In genomic region chr5:113217076-113217475, GRCm38 (mm10) we compare ENCODE assay signal across 26 mouse cellular contexts. TPM values are rescaled to one million over a fixed set of nuclear protein-coding genes. Genes with fewer than 3 reads are reported as not detected.
DNase-seq lines count a peak whose midpoint lies in the region; ATAC-seq lines count a peak whose summit lies in the region.
"Had no signal": no experiment of that assay in that cellular context is flagged by ENCODE, and none has a peak within 500 bp of the region (broad histone marks: within the 10 kb centered on the region; RNA-seq: fewer than 3 reads in every experiment).

No protein-coding gene starts in this region.

- peaks cover 14% of the 10 kb centered on the region; the same call in 1 of the 2 replicates for H3K27me3 ChIP-seq in embryonic facial prominence, embryonic 14.5 days (replicated peaks; ENCODE audit: control insufficient read depth, insufficient read depth, low read length)
- H3K27me3 ChIP-seq in embryonic facial prominence, embryonic 10.5 days (replicated peaks; ENCODE audit: low read depth, poor library complexity, severe bottlenecking) = peaks cover 23% of the 10 kb centered on the region
- no peaks in the 10 kb centered on the region for H3K27me3 ChIP-seq in neural tube, embryonic 11.5 days (ENCODE audit: control insufficient read depth, insufficient read depth, low read length)
- H3K27me3 ChIP-seq in hindbrain, embryonic 14.5 days (ENCODE audit: control insufficient read depth, insufficient read depth, low read length) = no peaks in the 10 kb centered on the region
- H3K27me3 ChIP-seq in hindbrain, embryonic 11.5 days (ENCODE audit: control insufficient read depth, insufficient read depth, low read length) = no peaks in the 10 kb centered on the region
- H3K27me3 ChIP-seq: neural tube, embryonic 15.5 days had no signal

- DNase-seq in embryonic facial prominence, embryonic 14.5 days (ENCODE audit: low spot score) = no peak
- no peak for DNase-seq in embryonic facial prominence, embryonic 10.5 days (ENCODE audit: low spot score)
- DNase-seq in neural tube, embryonic 11.5 days (ENCODE audit: low spot score) = peak; percentile 9
- no peak for DNase-seq in neural tube, embryonic 10.5 days (ENCODE audit: extremely low spot score, low spot score)
- DNase-seq in kidney, postnatal 4 days = peak; percentile 53 to 71
- DNase-seq in hindbrain, embryonic 14.5 days (ENCODE audit: low spot score) = no peak
- DNase-seq in left cerebral cortex, adult 8-10 months (ENCODE audit: low spot score in 2 of 2) = no peak
- DNase-seq in hindbrain, embryonic 11.5 days (ENCODE audit: low spot score) = no peak
- DNase-seq: cerebellum, adult 9-10 months; gastrocnemius, postnatal 36 days; heart, postnatal 14 days; lung, postnatal 36 days had no signal

- H3K27ac ChIP-seq in embryonic facial prominence, embryonic 14.5 days (replicated peaks; ENCODE audit: low read depth, low read length) = no peak overlapping the region
- H3K27ac ChIP-seq in embryonic facial prominence, embryonic 10.5 days (replicated peaks) = no peak overlapping the region
- H3K27ac ChIP-seq in neural tube, embryonic 11.5 days (ENCODE audit: low read depth, low read length) = no peak overlapping the region
- H3K27ac ChIP-seq in hindbrain, embryonic 14.5 days = no peak overlapping the region
- no peak overlapping the region for H3K27ac ChIP-seq in hindbrain, embryonic 11.5 days (ENCODE audit: low read depth, low read length)
- H3K27ac ChIP-seq: embryonic facial prominence, embryonic 15.5 days; heart, embryonic 10.5 days; layer of hippocampus, adult 2 months; liver, embryonic 15.5 days; neural tube, embryonic 15.5 days had no signal

- H3K9me3 ChIP-seq in embryonic facial prominence, embryonic 14.5 days (ENCODE audit: control insufficient read depth, low read length) = no peaks in the 10 kb centered on the region
- H3K9me3 ChIP-seq in embryonic facial prominence, embryonic 10.5 days = no peaks in the 10 kb centered on the region
- no peaks in the 10 kb centered on the region for H3K9me3 ChIP-seq in neural tube, embryonic 11.5 days (ENCODE audit: control insufficient read depth, low read length)
- H3K9me3 ChIP-seq in hindbrain, embryonic 14.5 days (ENCODE audit: control insufficient read depth, low read length) = no peaks in the 10 kb centered on the region
- H3K9me3 ChIP-seq in hindbrain, embryonic 11.5 days (ENCODE audit: control insufficient read depth, low read length) = no peaks in the 10 kb centered on the region
- H3K9me3 ChIP-seq: embryonic facial prominence, embryonic 15.5 days; heart, embryonic 10.5 days; liver, embryonic 15.5 days; neural tube, embryonic 15.5 days had no signal

- H3K4me2 ChIP-seq in embryonic facial prominence, embryonic 14.5 days (ENCODE audit: low read depth, low read length) = no peak overlapping the region
- no peak overlapping the region for H3K4me2 ChIP-seq in neural tube, embryonic 11.5 days (ENCODE audit: low read depth)
- H3K4me2 ChIP-seq in hindbrain, embryonic 14.5 days (replicated peaks) = no peak overlapping the region
- H3K4me2 ChIP-seq in hindbrain, embryonic 11.5 days (replicated peaks; ENCODE audit: low read depth, low read length) = no peak overlapping the region
- H3K4me2 ChIP-seq: embryonic facial prominence, embryonic 15.5 days; liver, embryonic 15.5 days; midbrain, embryonic 11.5 days; neural tube, embryonic 15.5 days had no signal

- no peak for ATAC-seq in embryonic facial prominence, embryonic 14.5 days (ENCODE audit: low read depth)
- ATAC-seq in neural tube, embryonic 11.5 days (ENCODE audit: insufficient read depth, low FRiP score, low TSS enrichment) = no peak
- ATAC-seq in hindbrain, embryonic 14.5 days (ENCODE audit: low FRiP score) = no peak
- no peak for ATAC-seq in hindbrain, embryonic 11.5 days (ENCODE audit: low FRiP score)
- ATAC-seq: CD4-positive, CD25-positive, alpha-beta regulatory T cell, adult 4 months; hindbrain, embryonic 16.5 days had no signal

- H3K4me1 ChIP-seq in embryonic facial prominence, embryonic 14.5 days (ENCODE audit: control insufficient read depth, insufficient read depth, low read length) = no peaks in the 10 kb centered on the region
- peaks cover 51% of the 10 kb centered on the region for H3K4me1 ChIP-seq in embryonic facial prominence, embryonic 10.5 days
- no peaks in the 10 kb centered on the region; the same call in 1 of the 2 replicates for H3K4me1 ChIP-seq in neural tube, embryonic 11.5 days (ENCODE audit: control insufficient read depth, insufficient read depth, low read length)
- H3K4me1 ChIP-seq in hindbrain, embryonic 14.5 days (replicated peaks; ENCODE audit: control insufficient read depth, insufficient read depth, low read length) = no peaks in the 10 kb centered on the region
- H3K4me1 ChIP-seq in hindbrain, embryonic 11.5 days (replicated peaks; ENCODE audit: control insufficient read depth, insufficient read depth, low read length) = no peaks in the 10 kb centered on the region

- H3K4me3 ChIP-seq in embryonic facial prominence, embryonic 14.5 days (ENCODE audit: low read depth, low read length) = no peak overlapping the region
- H3K4me3 ChIP-seq in embryonic facial prominence, embryonic 10.5 days = no peak overlapping the region
- no peak overlapping the region for H3K4me3 ChIP-seq in neural tube, embryonic 11.5 days (ENCODE audit: low read depth, low read length)
- no peak overlapping the region for H3K4me3 ChIP-seq in hindbrain, embryonic 14.5 days (replicated peaks; ENCODE audit: low read length)
- no peak overlapping the region for H3K4me3 ChIP-seq in hindbrain, embryonic 11.5 days (ENCODE audit: low read depth, low read length)
- H3K4me3 ChIP-seq: embryonic facial prominence, embryonic 15.5 days; heart, embryonic 10.5 days; layer of hippocampus, adult 2 months; liver, embryonic 15.5 days; neural tube, embryonic 15.5 days had no signal

- WGBS in embryonic facial prominence, embryonic 14.5 days = 84% methylated on average over 12 of the region's 12 CpGs
- WGBS in embryonic facial prominence, embryonic 10.5 days = 88% methylated on average over 12 of the region's 12 CpGs
- WGBS in neural tube, embryonic 11.5 days = 68% methylated on average over 12 of the region's 12 CpGs
- 75% methylated on average over 12 of the region's 12 CpGs for WGBS in hindbrain, embryonic 14.5 days
- WGBS in hindbrain, embryonic 11.5 days = 80% methylated on average over 12 of the region's 12 CpGs

- no peaks in the 10 kb centered on the region for H3K36me3 ChIP-seq in embryonic facial prominence, embryonic 14.5 days (ENCODE audit: control insufficient read depth, insufficient read depth, low read length)
- no peaks in the 10 kb centered on the region for H3K36me3 ChIP-seq in embryonic facial prominence, embryonic 10.5 days (replicated peaks)
- H3K36me3 ChIP-seq in neural tube, embryonic 11.5 days (ENCODE audit: control insufficient read depth, insufficient read depth, low read length) = no peaks in the 10 kb centered on the region
- no peaks in the 10 kb centered on the region for H3K36me3 ChIP-seq in hindbrain, embryonic 14.5 days (replicated peaks; ENCODE audit: control insufficient read depth, insufficient read depth)
- H3K36me3 ChIP-seq in hindbrain, embryonic 11.5 days (ENCODE audit: control insufficient read depth, insufficient read depth, low read length) = no peaks in the 10 kb centered on the region
- H3K36me3 ChIP-seq: embryonic facial prominence, embryonic 15.5 days; heart, embryonic 10.5 days; liver, embryonic 15.5 days; neural tube, embryonic 15.5 days had no signal

- H3K9ac ChIP-seq in embryonic facial prominence, embryonic 14.5 days (ENCODE audit: low read depth, low read length) = 0 out of 2 replicates have a peak overlapping the region, but pooled peaks have one; percentile 3
- no peak overlapping the region for H3K9ac ChIP-seq in neural tube, embryonic 11.5 days (ENCODE audit: low read length)
- H3K9ac ChIP-seq in hindbrain, embryonic 14.5 days = no peak overlapping the region
- no peak overlapping the region for H3K9ac ChIP-seq in hindbrain, embryonic 11.5 days (ENCODE audit: low read depth, low read length)
- H3K9ac ChIP-seq: embryonic facial prominence, embryonic 15.5 days; liver, embryonic 15.5 days; neural tube, embryonic 15.5 days had no signal

RNA-seq across cellular contexts. Expression of gene 2900026A02Rik, which starts 4.0 kb away (rescaled TPM):
- polyA plus RNA-seq in embryonic facial prominence, embryonic 14.5 days (2014; fragmentation: Nextera tagmentation; extraction: Ambion mirVana) = 8.8 and 9.2 TPM in 2 replicates
- 3.7 and 4.6 TPM in 2 replicates for polyA plus RNA-seq in embryonic facial prominence, embryonic 10.5 days (2016; fragmentation: Nextera tagmentation; extraction: Ambion mirVana)
- 1.3 and 1.5 TPM in 2 replicates for polyA plus RNA-seq in neural tube, embryonic 11.5 days (2014; fragmentation: Nextera tagmentation; extraction: Ambion mirVana)
- 2.5 and 2.6 TPM in 2 replicates for polyA plus RNA-seq in hindbrain, embryonic 14.5 days (2014; fragmentation: Nextera tagmentation; extraction: Ambion mirVana)
- total RNA-seq in left cerebral cortex, adult 8-10 months (2022) = 10 to 100 TPM; 33.9 to 38.7 (median 35.5) TPM
- 1.2 and 1.5 TPM in 2 replicates for polyA plus RNA-seq in hindbrain, embryonic 11.5 days (2014; fragmentation: Nextera tagmentation; extraction: Ambion mirVana)
- total RNA-seq: MEL had no signal

RNA-seq across cellular contexts. Expression of gene Tmem211, which starts 9.6 kb away (rescaled TPM):
- polyA plus RNA-seq in embryonic facial prominence, embryonic 14.5 days (2014; fragmentation: Nextera tagmentation; extraction: Ambion mirVana) = 0.69 and 1.0 TPM in 2 replicates
- 0.21 and 0.46 TPM in 2 replicates for polyA plus RNA-seq in embryonic facial prominence, embryonic 10.5 days (2016; fragmentation: Nextera tagmentation; extraction: Ambion mirVana)
- polyA plus RNA-seq in neural tube, embryonic 11.5 days (2014; fragmentation: Nextera tagmentation; extraction: Ambion mirVana) = not detected in 2 replicates
- not detected in 2 replicates for polyA plus RNA-seq in hindbrain, embryonic 14.5 days (2014; fragmentation: Nextera tagmentation; extraction: Ambion mirVana)
- not detected for total RNA-seq in left cerebral cortex, adult 8-10 months (2022)
- 0.08 TPM in 1 of 2 replicates, not detected in the other for polyA plus RNA-seq in hindbrain, embryonic 11.5 days (2014; fragmentation: Nextera tagmentation; extraction: Ambion mirVana)
- total RNA-seq: adrenal gland, postnatal 4 days; gastrocnemius, postnatal 36 days; heart, postnatal 14 days; layer of hippocampus, adult 2 months; MEL; monocyte, adult 5-6 weeks had no signal
- polyA plus RNA-seq: CD4-positive, CD25-positive, alpha-beta regulatory T cell, adult 4 months; cortical plate, adult 2 months; frontal cortex, adult 2 months; heart, embryonic 10.5 days; hindbrain, embryonic 16.5 days; limb, embryonic 11.5 days; liver, embryonic 15.5 days; neural tube, embryonic 15.5 days had no signal

Comparison
In these comparisons a context has a peak if more than half of its experiments do, and no peak if none do; other contexts are left out.
1. DNase-seq: peak in neural tube, embryonic 11.5 days (single experiment) and kidney, postnatal 4 days (2 of 2); none in embryonic facial prominence, embryonic 14.5 days (single experiment), embryonic facial prominence, embryonic 10.5 days (single experiment), neural tube, embryonic 10.5 days (single experiment), hindbrain, embryonic 14.5 days (single experiment), left cerebral cortex, adult 8-10 months (0 of 2) and hindbrain, embryonic 11.5 days (single experiment).